Mouse (Mus musculus) megakaryocyte, embryonic 14.5 days (primary cell): Measurements from ENCODE around the gene Adamts2.

ENCODE experiments used
- FLI1 ChIP-seq: IDR thresholded peaks from 2 replicates; pipeline ENCODE4 v1.6.1; 2012; ENCODE audit warnings: low read length, inconsistent platforms, mixed read lengths
- GATA1 ChIP-seq: IDR thresholded peaks from 3 replicates; pipeline ENCODE4 v1.6.1; 2012; ENCODE audit warnings: mixed read lengths, low read length, inconsistent platforms, borderline replicate concordance

DNA sequence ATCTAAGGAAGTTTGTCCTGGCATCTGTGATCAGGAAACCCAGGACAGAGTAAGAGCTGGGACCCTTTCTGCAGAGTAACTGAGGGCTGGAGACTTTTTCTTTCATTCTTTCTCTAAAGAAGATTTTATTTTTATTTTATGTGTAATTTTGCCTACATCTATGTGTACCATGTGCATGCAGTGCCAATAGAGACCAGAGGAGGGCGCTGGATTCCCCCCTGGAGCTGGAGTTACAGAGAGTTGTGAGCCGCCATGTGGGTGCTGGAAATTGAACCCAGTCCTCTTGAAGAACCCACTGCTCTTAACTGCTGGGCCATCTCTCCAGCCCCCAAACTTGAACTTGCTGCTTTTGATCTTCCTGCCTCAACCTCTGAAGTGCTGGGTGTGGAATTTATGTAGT lies 2.7 kb upstream of the Adamts2 start:
- TF ChIP-seq GATA1 (no peak), FLI1 (no peak)
